Mouse (Mus musculus) left cerebral cortex, postnatal 14 days (tissue): ENCODE measurements around the gene Irx3. TPM values are rescaled to one million over a fixed set of nuclear protein-coding genes. Genes with fewer than 3 reads are reported as not detected.

Experiments used
- DNase-seq, 2 experiments: peaks; one replicate each; pipeline ENCODE4 v3.0.0; 2021 to 2022; ENCODE audit warnings: low spot score in 2 of 2, mixed read lengths in 1 of 2
- intact Hi-C: fragments of 180-260 bp; cut with DNase I; formaldehyde crosslinking; loops from one replicate; pipeline ENCODE4 v1.15.1; 2025
- total RNA-seq, 2 experiments: library from RNA; stranded (reverse); gene quantifications; 2 replicates each; pipeline ENCODE4 v1.2.3; 2021

Irx3 gene
- total RNA-seq, 2 experiments from 2014 or later: 0.22 TPM; not detected in 1

GRCm38 (mm10) chr8:91749412-91749811 lies 52.5 kb downstream of the Irx3 start:
- DNase-seq: no peak
- intact Hi-C loops: no loop called here
